Mouse (Mus musculus) embryonic facial prominence, embryonic 10.5 days (tissue): ENCODE data around the gene Enox1. TPM values are rescaled to one million over a fixed set of nuclear protein-coding genes. Genes with fewer than 3 reads are reported as not detected.

Experiments used
- DNase-seq: peaks from one replicate; pipeline ENCODE4 v3.0.0-alpha.2; 2017; ENCODE audit warnings: low spot score
- H3K27ac ChIP-seq: fragments of 300-500 bp; sonication (generic); replicated peaks from 2 replicates; pipeline ENCODE4 v1.5.1; 2016; ENCODE audit warnings: mild to moderate bottlenecking
- H3K27me3 ChIP-seq: fragments of 300-500 bp; sonication (generic); replicated peaks from 2 replicates; pipeline ENCODE4 v1.6.1; 2016; ENCODE audit warnings: low read depth, mild to moderate bottlenecking; ENCODE audit not compliant: poor library complexity, severe bottlenecking
- H3K36me3 ChIP-seq: fragments of 300-500 bp; sonication (generic); replicated peaks from 2 replicates; pipeline ENCODE4 v1.6.1; 2016; ENCODE audit warnings: mild to moderate bottlenecking, moderate library complexity
- H3K4me1 ChIP-seq: fragments of 300-500 bp; sonication (generic); 2 replicates; pipeline ENCODE4 v1.6.1; 2016
- H3K4me3 ChIP-seq: fragments of 300-500 bp; sonication (generic); 2 replicates; pipeline ENCODE4 v1.5.1; 2016; ENCODE audit warnings: mild to moderate bottlenecking, moderate library complexity
- H3K9me3 ChIP-seq: fragments of 300-500 bp; sonication (generic); 2 replicates; pipeline ENCODE4 v1.6.1; 2016; ENCODE audit warnings: mild to moderate bottlenecking
- WGBS: fragments of 180-500 bp; shearing (Covaris S2); methylation state at CpG from one replicate; pipeline ENCODE4 v1.1.7; 2016; 5-methylcytosine and 5-hydroxymethylcytosine counted together
- polyA plus RNA-seq: library from polyadenylated mRNA; unstranded; fragments of >200 nt; fragmentation: Nextera tagmentation; extraction: Ambion mirVana; gene quantifications from 2 replicates; pipeline ENCODE4 v1.2.1, GENCODE M21; 2016

The Enox1 gene
- polyA plus RNA-seq, 1 experiment from 2014 or later: 9.1 TPM

DNA sequence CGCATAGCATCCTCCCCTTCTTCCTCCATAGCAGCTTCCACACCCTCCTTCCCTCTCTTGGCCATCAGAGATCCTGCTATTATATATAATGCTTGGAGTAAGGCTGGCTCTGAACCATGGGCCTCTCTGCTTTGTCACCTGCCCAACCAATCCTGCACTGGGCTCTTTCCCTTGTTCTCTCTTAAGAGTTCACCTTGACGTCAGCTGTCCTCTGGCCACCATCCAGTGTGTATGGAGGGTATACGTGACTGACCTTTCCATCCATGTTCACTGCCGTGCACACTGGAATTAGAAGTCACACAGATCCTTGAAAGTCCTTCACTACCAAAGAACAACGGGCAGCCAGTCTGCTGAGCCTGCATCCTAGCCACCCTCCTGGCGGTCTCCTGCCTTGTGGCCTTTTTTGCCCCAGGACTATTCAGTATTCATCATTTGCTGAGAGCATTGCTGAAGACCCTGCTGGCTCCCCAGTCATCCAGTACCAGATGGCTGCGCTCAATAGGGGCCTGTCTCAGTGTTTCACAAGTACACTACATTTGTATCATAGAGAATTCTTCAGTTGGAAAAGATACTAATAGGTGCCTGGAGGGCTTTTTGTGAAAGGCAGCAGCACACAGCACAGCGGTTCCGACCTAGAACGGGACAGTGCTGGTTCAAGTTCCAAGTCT lies 526.5 kb downstream of the Enox1 start:
- 88% methylated on average over 10 of the region's 10 CpGs for WGBS
- no peaks in the 10 kb centered on the region for H3K36me3 ChIP-seq
- no peaks in the 10 kb centered on the region for H3K27me3 ChIP-seq
- H3K4me3 ChIP-seq: no peak overlapping the region
- H3K4me1 ChIP-seq: no peaks in the 10 kb centered on the region
- DNase-seq: no peak
- H3K27ac ChIP-seq: no peak overlapping the region
- H3K9me3 ChIP-seq: no peaks in the 10 kb centered on the region

DNA sequence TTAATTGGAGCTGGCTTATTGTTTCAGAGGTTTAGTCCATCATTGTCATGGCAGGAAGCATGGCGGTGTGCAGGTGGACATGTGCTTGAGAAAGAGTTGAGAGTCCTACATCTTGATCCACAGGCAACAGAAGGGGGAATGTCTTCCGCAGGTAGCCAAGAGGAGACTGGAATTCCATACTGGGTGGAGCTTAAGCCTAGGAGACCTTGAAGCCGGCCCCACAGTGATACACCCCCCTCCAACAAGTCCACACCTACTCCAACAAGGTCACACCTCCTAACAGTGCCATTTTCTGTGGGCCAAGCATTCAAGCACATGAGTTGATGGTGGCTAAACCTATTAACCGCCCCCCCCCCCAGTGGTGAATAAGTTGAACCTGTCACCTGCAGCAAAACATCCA lies 533.3 kb downstream of the Enox1 start:
- H3K27me3 ChIP-seq: no peaks in the 10 kb centered on the region
- no peak overlapping the region for H3K27ac ChIP-seq
- H3K4me1 ChIP-seq: no peaks in the 10 kb centered on the region
- H3K4me3 ChIP-seq: no peak overlapping the region
- no peaks in the 10 kb centered on the region for H3K9me3 ChIP-seq
- WGBS: 93% methylated on average over 4 of the region's 4 CpGs
- H3K36me3 ChIP-seq: no peaks in the 10 kb centered on the region
- no peak for DNase-seq

DNA sequence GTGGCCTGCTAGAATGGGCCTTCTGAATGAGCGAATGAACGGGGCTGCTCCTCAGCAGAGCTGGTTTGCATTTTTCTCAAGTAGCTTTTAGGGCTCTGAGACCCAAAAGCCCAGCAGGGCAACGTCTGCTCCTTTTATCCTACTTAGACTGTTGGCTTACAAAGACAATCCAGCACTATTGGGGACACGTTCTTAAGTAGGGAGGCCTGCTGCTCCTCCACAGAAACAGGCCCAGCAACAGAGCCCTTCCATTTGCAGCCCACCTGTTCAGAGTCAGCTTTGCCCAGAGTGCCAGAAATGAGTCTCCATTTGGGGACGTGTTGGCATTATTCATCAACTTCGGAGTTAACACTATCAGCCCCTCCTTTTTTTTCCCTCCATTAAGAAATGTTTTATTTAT lies 548.4 kb downstream of the Enox1 start:
- WGBS: 44% methylated on average over 6 of the region's 6 CpGs

DNA sequence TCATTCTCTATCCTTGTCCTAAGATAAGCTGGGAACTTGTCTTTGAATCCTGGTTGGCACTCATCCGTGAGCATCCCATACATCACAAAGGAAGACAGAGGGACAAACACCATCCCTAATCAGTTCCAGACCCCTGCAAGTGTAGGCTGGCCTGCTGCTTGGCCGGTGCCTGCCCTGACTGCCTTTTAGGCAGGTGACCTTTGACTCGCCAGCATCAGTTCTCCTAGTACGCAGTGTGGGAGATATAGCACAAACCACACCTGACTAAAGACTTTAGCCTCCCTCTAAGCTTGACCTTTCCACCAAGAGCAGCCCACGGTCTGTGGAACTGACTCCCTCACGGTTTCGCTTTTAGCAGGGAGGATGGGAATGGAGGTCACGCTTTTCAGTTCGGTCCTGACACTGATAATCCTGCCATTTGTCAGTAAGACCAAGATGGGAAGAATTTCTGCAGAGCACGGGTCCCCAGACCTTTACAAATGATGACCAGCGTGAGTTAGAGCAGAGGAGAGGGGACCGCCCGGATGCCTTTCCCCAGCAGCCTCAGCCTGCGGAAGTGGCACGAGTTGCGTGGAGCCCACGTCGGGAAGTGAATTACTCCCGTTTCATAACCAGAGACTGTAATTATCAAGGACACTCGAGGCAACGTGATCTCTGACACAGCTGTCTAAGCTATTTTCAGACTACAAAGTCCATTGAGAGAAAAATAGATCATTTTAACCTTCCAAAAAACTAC lies 550.1 kb downstream of the Enox1 start:
- 52% methylated on average over 21 of the region's 21 CpGs for WGBS
- no peak for DNase-seq
- Histone ChIP-seq H3K36me3 (no peaks in the 10 kb centered on the region), H3K9me3 (no peaks in the 10 kb centered on the region), H3K27ac (no peak overlapping the region), H3K4me3 (no peak overlapping the region), H3K27me3 (0 out of 2 replicates have a peak, but pooled peaks cover 5% of the 10 kb centered on the region), H3K4me1 (peaks cover 12% of the 10 kb centered on the region)

More for the DNA sequence above, 548.4 kb downstream of the Enox1 start:
- no peaks in the 10 kb centered on the region for H3K36me3 ChIP-seq
- no peak for DNase-seq
- no peak overlapping the region for H3K4me3 ChIP-seq
- 0 out of 2 replicates have a peak, but pooled peaks cover 5% of the 10 kb centered on the region for H3K27me3 ChIP-seq
- H3K4me1 ChIP-seq: peaks cover 12% of the 10 kb centered on the region
- no peaks in the 10 kb centered on the region for H3K9me3 ChIP-seq
- no peak overlapping the region for H3K27ac ChIP-seq

DNA sequence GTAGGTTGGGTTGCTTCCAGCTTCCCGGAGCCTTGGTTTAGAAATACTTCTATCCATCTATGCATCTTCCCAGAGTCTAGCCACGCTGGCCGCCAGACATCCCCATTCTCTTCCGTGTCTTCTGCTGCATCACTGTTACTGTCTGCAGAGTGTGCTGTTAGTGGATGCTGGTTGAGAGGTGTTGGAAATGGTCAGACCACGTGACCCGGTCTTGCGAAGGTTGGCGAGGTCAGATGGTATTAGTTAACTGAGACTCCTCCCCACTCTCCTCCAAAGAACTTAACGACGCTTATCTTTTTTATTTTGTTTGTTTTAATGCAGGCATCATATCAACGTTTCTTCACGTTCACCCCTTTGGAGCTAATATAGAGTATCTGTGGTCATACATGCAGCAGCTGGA lies 550.7 kb downstream of the Enox1 start:
- 0 out of 2 replicates have a peak, but pooled peaks cover 5% of the 10 kb centered on the region for H3K27me3 ChIP-seq
- H3K9me3 ChIP-seq: no peaks in the 10 kb centered on the region
- H3K4me1 ChIP-seq: peaks cover 12% of the 10 kb centered on the region
- no peak for DNase-seq
- H3K27ac ChIP-seq: no peak overlapping the region
- 75% methylated on average over 12 of the region's 12 CpGs for WGBS
- H3K4me3 ChIP-seq: no peak overlapping the region
- no peaks in the 10 kb centered on the region for H3K36me3 ChIP-seq

DNA sequence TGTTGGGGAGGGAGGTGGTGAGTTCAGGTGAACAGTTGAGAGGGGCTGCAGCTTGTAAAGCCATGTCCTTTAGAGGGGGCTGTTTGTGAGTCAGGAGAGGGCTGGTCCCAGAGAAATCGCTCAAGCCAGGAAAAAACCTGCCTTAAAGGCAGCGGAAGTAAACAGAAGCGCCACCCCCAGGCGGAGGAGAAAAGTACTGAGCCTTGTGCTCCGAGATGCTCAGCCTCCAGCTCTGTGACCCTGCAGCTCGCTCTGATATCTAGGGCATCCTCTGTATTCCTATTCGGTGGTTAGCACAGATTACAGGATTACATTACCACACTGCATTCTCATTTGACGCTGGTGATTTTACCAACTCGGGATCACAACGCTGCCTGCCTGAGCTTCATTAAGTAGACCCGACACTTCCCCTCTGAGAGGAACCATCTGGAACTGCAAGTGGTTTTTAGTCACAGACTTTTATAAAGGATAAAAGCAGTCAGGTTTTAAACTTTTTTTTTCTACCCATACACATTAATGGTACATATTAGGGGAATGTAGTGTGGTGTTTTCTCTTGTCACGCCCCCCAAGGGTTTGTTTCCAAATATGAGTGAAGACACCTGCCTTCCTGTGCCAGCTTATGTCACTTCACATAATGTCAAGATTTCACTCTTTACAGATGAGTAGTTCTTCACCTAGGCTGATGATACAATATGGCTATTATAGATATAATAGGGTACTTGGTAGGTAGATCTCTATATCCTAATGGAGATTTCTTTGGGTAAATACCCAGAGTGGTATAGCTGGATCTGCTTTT lies 552.0 kb downstream of the Enox1 start:
- WGBS: 50% methylated on average over 12 of the region's 12 CpGs
- Histone ChIP-seq H3K4me3 (no peak overlapping the region), H3K4me1 (peaks cover 12% of the 10 kb centered on the region), H3K9me3 (no peaks in the 10 kb centered on the region), H3K36me3 (no peaks in the 10 kb centered on the region), H3K27me3 (0 out of 2 replicates have a peak, but pooled peaks cover 5% of the 10 kb centered on the region), H3K27ac (no peak overlapping the region)
- DNase-seq: peak; percentile 32

DNA sequence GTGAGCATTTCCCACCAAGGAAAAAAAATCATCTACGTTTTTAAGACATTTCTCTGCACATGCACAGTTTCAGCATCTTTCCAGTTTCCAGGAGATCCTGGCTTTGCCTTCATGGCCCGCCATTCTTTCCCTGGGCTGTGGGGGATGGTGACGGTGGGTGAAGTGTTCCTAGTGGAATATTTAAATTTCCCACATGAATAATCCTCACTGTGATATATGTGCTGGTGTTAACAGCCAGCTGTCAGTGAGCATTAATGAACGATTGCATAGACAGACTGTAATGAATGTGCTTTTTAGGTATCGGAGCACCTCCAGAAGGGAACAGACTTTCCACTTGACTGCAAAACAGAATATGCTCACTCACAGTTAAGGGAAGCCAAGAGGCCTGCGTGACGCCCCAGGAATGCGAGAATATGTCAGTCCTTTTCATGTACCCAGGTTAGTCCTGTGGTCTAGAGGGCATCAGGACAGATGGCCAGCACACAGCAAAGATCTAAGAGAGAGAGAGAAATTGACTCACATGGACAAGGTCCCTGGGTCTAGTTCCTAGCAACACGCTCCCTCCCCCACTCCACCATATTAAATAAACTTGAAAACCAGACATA lies 558.5 kb downstream of the Enox1 start:
- Histone ChIP-seq H3K9me3 (no peaks in the 10 kb centered on the region), H3K4me3 (no peak overlapping the region), H3K4me1 (peaks cover 2% of the 10 kb centered on the region; the same call in 1 of the 2 replicates), H3K27me3 (no peaks in the 10 kb centered on the region), H3K36me3 (no peaks in the 10 kb centered on the region), H3K27ac (no peak overlapping the region)
- DNase-seq: no peak
- 88% methylated on average over 9 of the region's 9 CpGs for WGBS

DNA sequence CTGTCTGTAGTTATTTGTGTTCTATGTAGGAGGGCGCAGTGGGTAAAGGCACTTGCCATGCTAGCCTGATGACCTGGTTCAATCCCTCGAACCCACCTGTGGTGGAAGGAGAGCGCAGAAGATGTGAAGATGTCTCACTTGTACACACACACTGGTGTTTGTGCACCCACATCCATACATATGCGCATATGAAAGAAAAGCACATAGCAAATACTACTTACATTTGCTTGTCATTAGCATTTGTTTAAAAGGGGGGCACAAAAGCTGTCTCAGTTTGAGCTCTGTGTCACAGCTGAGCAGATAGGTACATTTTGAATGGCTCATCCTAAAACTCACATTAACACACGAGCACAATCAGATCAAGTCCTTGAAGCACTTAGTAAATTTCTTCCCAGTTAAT lies 560.4 kb downstream of the Enox1 start:
- H3K36me3 ChIP-seq: no peaks in the 10 kb centered on the region
- DNase-seq: no peak
- WGBS: 90% methylated on average over 5 of the region's 5 CpGs
- H3K9me3 ChIP-seq: no peaks in the 10 kb centered on the region
- H3K4me3 ChIP-seq: no peak overlapping the region
- H3K27me3 ChIP-seq: no peaks in the 10 kb centered on the region
- H3K4me1 ChIP-seq: peaks cover 2% of the 10 kb centered on the region; the same call in 1 of the 2 replicates
- no peak overlapping the region for H3K27ac ChIP-seq

DNA sequence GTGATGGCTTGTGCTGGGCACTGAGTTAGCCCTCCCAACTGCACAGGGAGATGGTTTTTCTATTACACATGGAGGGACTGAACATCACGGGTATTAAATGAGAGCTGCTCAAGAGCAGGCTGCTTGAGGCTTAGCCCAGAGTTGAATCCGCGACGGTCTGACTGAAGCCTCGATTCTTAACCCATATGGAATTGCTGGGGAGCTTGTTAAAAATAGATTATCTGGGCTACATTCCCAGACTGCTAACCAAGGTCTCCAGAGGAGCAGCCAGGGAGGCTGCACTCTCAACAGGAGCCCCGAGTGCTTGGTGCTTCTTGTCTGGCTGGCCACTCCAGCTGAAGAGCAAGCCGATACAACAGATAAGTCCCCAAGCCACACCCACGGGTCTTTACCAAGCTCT lies 562.3 kb downstream of the Enox1 start:
- 85% methylated on average over 8 of the region's 8 CpGs for WGBS

DNA sequence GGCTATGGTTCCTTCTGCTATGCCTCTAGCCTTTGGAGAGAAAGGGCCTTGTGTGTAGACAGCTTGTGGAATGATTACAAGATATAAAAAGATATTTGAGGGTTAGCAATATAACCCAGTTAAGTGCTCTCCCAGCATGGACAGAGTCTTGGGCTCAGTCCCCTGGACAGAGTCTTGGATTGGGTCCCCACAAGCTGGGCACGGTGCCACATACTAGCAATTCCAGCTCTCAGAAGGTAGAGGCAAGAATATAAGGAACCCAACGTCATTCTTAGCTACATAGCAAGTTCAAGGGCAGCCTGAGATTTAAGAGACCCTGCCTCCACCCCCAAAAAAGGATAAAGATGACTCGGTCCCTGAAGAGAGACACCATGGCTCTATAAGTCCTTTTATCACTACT lies 581.5 kb downstream of the Enox1 start:
- no peak for DNase-seq
- Histone ChIP-seq H3K27me3 (no peaks in the 10 kb centered on the region), H3K9me3 (no peaks in the 10 kb centered on the region), H3K4me1 (no peaks in the 10 kb centered on the region), H3K36me3 (no peaks in the 10 kb centered on the region), H3K27ac (no peak overlapping the region), H3K4me3 (no peak overlapping the region)
- 81% methylated on average over 3 of the region's 3 CpGs for WGBS

More for the DNA sequence above, 562.3 kb downstream of the Enox1 start:
- H3K36me3 ChIP-seq: no peaks in the 10 kb centered on the region
- H3K4me3 ChIP-seq: no peak overlapping the region
- no peaks in the 10 kb centered on the region for H3K27me3 ChIP-seq
- no peak for DNase-seq
- H3K4me1 ChIP-seq: peaks cover 2% of the 10 kb centered on the region; the same call in 1 of the 2 replicates
- no peak overlapping the region for H3K27ac ChIP-seq
- no peaks in the 10 kb centered on the region for H3K9me3 ChIP-seq

DNA sequence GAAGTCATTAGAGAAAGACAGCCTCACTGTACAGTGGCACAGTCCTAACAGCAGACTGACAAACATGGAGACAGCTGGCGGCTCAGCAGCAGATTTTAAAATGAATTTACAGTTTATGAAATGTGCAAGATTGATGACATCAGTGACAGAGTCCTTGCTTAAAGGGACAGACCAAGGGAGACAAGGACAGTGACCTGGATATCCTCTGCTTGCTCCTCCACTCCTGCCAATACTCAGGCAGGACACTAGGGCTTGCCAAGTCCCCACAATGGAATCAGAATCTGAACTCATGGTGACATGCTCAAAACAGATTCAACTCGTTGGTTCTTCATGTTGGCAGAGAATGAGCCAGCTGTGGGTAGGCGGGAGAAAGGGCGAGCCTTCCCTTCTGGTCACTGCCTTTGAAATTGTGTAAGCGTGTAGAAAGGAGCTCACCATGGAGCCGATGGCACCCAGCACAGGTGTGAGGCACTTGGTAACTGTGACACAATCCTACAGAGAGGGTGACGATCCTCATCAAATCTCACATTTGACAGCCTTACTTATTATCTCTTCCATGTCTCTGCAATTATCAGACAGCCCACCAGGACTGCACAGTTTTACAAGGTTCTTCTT lies 582.3 kb downstream of the Enox1 start:
- no peaks in the 10 kb centered on the region for H3K9me3 ChIP-seq
- 90% methylated on average over 7 of the region's 7 CpGs for WGBS
- H3K27ac ChIP-seq: no peak overlapping the region
- H3K36me3 ChIP-seq: no peaks in the 10 kb centered on the region
- no peaks in the 10 kb centered on the region for H3K27me3 ChIP-seq
- no peak overlapping the region for H3K4me3 ChIP-seq
- no peak for DNase-seq
- no peaks in the 10 kb centered on the region for H3K4me1 ChIP-seq

DNA sequence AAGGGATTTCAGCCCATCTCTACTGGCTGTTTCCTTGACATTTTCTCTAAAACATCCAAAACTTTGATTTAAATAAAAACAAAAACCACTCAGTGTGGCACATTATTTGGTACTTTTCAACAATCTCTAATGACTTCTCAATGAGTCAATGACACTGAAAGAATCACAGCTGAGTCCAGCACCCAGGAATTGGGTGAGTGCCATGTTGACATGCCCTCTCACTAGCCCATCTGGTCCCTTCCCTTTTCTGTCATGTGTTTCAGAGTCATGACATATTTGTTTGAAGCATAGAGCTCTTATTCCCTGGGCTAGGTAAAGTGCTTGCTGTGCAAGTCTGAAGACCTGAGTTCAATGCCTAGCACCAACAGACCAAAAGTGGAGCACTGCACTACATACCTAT lies 582.8 kb downstream of the Enox1 start:
- Histone ChIP-seq H3K27me3 (no peaks in the 10 kb centered on the region), H3K4me1 (no peaks in the 10 kb centered on the region), H3K9me3 (no peaks in the 10 kb centered on the region), H3K27ac (no peak overlapping the region), H3K36me3 (no peaks in the 10 kb centered on the region), H3K4me3 (no peak overlapping the region)
- DNase-seq: no peak
